Mouse (Mus musculus) embryonic fibroblast, embryonic 13.5 days (primary cell): ENCODE data around the gene Nub1. TPM values are rescaled to one million over a fixed set of nuclear protein-coding genes. Genes with fewer than 3 reads are reported as not detected.

ENCODE experiments used
- H3K27ac ChIP-seq: 2 replicates; pipeline ENCODE4 v1.5.1; 2012; ENCODE audit warnings: low read length, control low read depth, inconsistent platforms; ENCODE audit not compliant: insufficient read depth
- H3K4me1 ChIP-seq: 2 replicates; pipeline ENCODE4 v1.6.1; 2011; ENCODE audit warnings: low read length; ENCODE audit not compliant: control insufficient read depth, insufficient read depth
- H3K4me3 ChIP-seq: 2 replicates; pipeline ENCODE4 v1.5.1; 2011; ENCODE audit warnings: mild to moderate bottlenecking, control low read depth, low read length; ENCODE audit not compliant: insufficient read depth
- CTCF ChIP-seq: IDR thresholded peaks from 2 replicates; pipeline ENCODE4 v1.5.1; 2011; ENCODE audit warnings: mild to moderate bottlenecking, control low read depth, low read length, moderate library complexity, borderline replicate concordance; ENCODE audit not compliant: insufficient read depth
- POLR2A ChIP-seq: IDR thresholded peaks from 2 replicates; pipeline ENCODE4 v1.6.1; 2011; ENCODE audit warnings: low read depth, mild to moderate bottlenecking, control low read depth, low read length, moderate library complexity
- polyA plus RNA-seq: library from polyadenylated mRNA; stranded (reverse); fragments of >200 nt; gene quantifications from 2 replicates; pipeline ENCODE4 v1.2.4, GENCODE M21; 2011; ENCODE audit warnings: low read depth; ENCODE audit not compliant: missing spikeins, insufficient read length

Gene Nub1
- polyA plus RNA-seq, 1 experiment = 49.5 TPM

GRCm38 (mm10) chr5:24751305-24752174 is 66.2 kb downstream of the Nub1 start:
- peak overlapping the region; percentile 40 for H3K4me3 ChIP-seq
- peak overlapping the region; percentile 29 for H3K27ac ChIP-seq
- TF ChIP-seq POLR2A (peak; percentile 55), CTCF (no peak)
- no peaks in the 10 kb centered on the region for H3K4me1 ChIP-seq

DNA sequence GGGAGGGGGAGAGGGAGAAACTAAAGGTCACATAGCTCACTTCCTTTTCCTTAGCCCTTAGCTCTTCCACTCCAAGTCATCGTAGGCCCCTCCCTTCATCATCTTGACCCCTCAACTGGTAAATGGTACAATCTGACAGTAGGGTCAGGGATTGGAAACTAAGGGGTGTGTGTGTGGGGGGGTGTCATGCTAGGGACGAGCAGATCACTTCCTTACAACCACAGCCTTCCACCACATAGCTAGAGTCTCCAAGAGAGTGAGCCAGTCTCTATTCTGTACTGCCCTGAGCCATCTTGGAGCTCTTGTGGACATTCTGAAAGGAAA is 66.8 kb downstream of the Nub1 start:
- no peaks in the 10 kb centered on the region for H3K4me1 ChIP-seq
- no peak for TF ChIP-seq CTCF
- no peak for TF ChIP-seq POLR2A
- peak overlapping the region; percentile 29 for H3K27ac ChIP-seq
- H3K4me3 ChIP-seq = no peak overlapping the region

GRCm38 (mm10) chr5:24756931-24757330 is 71.6 kb downstream of the Nub1 start:
- Histone ChIP-seq H3K4me1 (no peaks in the 10 kb centered on the region), H3K4me3 (no peak overlapping the region), H3K27ac (no peak overlapping the region)
- TF ChIP-seq POLR2A = no peak
- no peak for TF ChIP-seq CTCF

DNA sequence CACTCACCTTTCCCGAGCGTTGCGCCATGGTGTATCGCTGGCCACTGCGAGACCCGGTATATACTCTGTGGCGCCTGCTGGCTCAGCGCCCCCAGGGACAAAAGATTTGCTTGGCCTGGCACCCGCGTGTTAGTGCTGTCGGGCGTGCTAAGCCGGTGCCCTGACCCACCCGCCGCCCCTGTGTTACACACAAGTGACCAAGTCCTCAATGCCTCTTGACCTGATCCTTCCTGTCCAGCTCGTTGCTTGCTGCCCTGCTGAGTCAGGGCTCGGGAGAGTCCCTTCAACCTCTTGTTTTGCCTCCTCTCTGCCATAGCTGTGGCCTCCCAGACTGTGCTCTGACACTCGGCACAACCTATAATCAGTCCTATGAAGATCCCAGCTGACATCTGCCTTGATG is 72.5 kb downstream of the Nub1 start, which contains the start of gene Crygn:
Gene Crygn, minus strand, starts transcription at position 193 of the 400 bp plus-strand sequence.
- no peak within 1 kb of the TSS for H3K27ac ChIP-seq
- no peaks in the 10 kb centered on the region for H3K4me1 ChIP-seq
- no peak within 1 kb of the TSS for H3K4me3 ChIP-seq
- TF ChIP-seq POLR2A (no peak), CTCF (no peak)

Other genes with a start within 250 kb of the Nub1 start
- 63.3 and 91.1 TPM in 2 replicates for gene Fastk, start 240.2 kb upstream of the Nub1 start, polyA plus RNA-seq
- gene Tmub1, start 237.7 kb upstream of the Nub1 start, polyA plus RNA-seq = 5.9 and 9.8 TPM in 2 replicates
- gene Agap3, start 233.4 kb upstream of the Nub1 start, polyA plus RNA-seq = 31.2 and 38.7 TPM in 2 replicates
- gene Gbx1, start 158.3 kb upstream of the Nub1 start, polyA plus RNA-seq = not detected in 2 replicates
- gene Asb10, start 144.6 kb upstream of the Nub1 start, polyA plus RNA-seq = not detected in 2 replicates
- not detected in 2 replicates for gene 4931409K22Rik, start 128.7 kb upstream of the Nub1 start, polyA plus RNA-seq
- 69.3 and 73.4 TPM in 2 replicates for gene Abcf2, start 108.1 kb upstream of the Nub1 start, polyA plus RNA-seq
- 45.5 and 54.6 TPM in 2 replicates for gene Chpf2, start 98.8 kb upstream of the Nub1 start, polyA plus RNA-seq
- gene Smarcd3, start 61.1 kb upstream of the Nub1 start, polyA plus RNA-seq = 22.9 and 27.8 TPM in 2 replicates
- gene Wdr86, start 45.2 kb downstream of the Nub1 start, polyA plus RNA-seq = 1.1 TPM in 1 of 2 replicates, not detected in the other
- gene Crygn, start 72.5 kb downstream of the Nub1 start, polyA plus RNA-seq = not detected in 2 replicates
- gene Rheb, start 157.1 kb downstream of the Nub1 start, polyA plus RNA-seq = 147 and 150 TPM in 2 replicates